Mouse (Mus musculus) forebrain, embryonic 15.5 days (tissue): ENCODE data around the gene Hp. TPM values are rescaled to one million over a fixed set of nuclear protein-coding genes. Genes with fewer than 3 reads are reported as not detected.

Experiments
- ATAC-seq: fragments of 200-750 bp; cut with Nextera tagmentation; replicated peaks from 2 replicates; pipeline ENCODE4 v1.8.0; 2017; ENCODE audit warnings: mild to moderate bottlenecking, moderate TSS enrichment, moderate library complexity
- H3K27ac ChIP-seq: fragments of 300-500 bp; sonication (generic); replicated peaks from 2 replicates; pipeline ENCODE4 v1.5.1; 2015; ENCODE audit warnings: mild to moderate bottlenecking, inconsistent platforms
- H3K27me3 ChIP-seq: fragments of 300-500 bp; sonication (generic); 2 replicates; pipeline ENCODE4 v1.6.1; 2015; ENCODE audit warnings: inconsistent platforms
- H3K36me3 ChIP-seq: fragments of 300-500 bp; sonication (generic); 2 replicates; pipeline ENCODE4 v1.6.1; 2015; ENCODE audit warnings: mild to moderate bottlenecking, inconsistent platforms
- H3K4me1 ChIP-seq: fragments of 300-500 bp; sonication (generic); 2 replicates; pipeline ENCODE4 v1.6.1; 2015; ENCODE audit warnings: inconsistent platforms
- H3K4me2 ChIP-seq: fragments of 300-500 bp; sonication (generic); replicated peaks from 2 replicates; pipeline ENCODE4 v1.6.1; 2015; ENCODE audit warnings: mild to moderate bottlenecking, inconsistent platforms
- H3K4me3 ChIP-seq: fragments of 300-500 bp; sonication (generic); 2 replicates; pipeline ENCODE4 v1.5.1; 2015; ENCODE audit warnings: mild to moderate bottlenecking, inconsistent platforms
- H3K9ac ChIP-seq: fragments of 300-500 bp; sonication (generic); replicated peaks from 2 replicates; pipeline ENCODE4 v1.6.1; 2015; ENCODE audit warnings: mild to moderate bottlenecking, inconsistent platforms
- H3K9me3 ChIP-seq: fragments of 300-500 bp; sonication (generic); 2 replicates; pipeline ENCODE4 v1.6.1; 2016; ENCODE audit warnings: inconsistent platforms
- WGBS: fragments of 180-500 bp; shearing (Covaris S2); methylation state at CpG from one replicate; pipeline ENCODE4 v1.1.7; 2015; ENCODE audit warnings: mixed read lengths; 5-methylcytosine and 5-hydroxymethylcytosine counted together
- polyA plus RNA-seq: library from polyadenylated mRNA; unstranded; fragments of >200 nt; fragmentation: Nextera tagmentation; extraction: Ambion mirVana; gene quantifications from 2 replicates; pipeline ENCODE4 v1.2.1, GENCODE M21; 2015

The Hp gene
- 0.14 and 0.23 TPM in 2 replicates for polyA plus RNA-seq

DNA sequence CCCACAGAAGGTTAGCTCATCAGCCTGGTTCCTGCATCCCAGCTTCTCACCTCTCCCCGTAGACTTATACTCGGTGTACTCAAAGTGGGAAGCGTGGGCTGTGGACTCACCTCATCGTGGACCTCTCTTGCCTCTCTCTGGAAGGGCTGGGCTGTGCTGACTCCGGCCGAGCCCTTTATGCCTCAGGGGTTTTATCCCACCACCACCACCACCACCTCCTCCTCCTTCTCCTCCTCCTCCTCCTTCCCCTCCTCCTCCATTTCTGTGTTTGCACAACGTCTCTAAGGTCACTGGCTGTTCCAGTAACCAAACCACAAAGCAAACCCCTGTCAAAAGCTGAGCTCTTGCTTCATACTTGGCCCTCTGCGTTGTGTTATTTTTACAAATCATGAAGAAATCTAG, at the start of gene Hp:
TSS of gene Hp (minus strand) at position 273 of the 402 bp plus-strand sequence.
- H3K27me3 ChIP-seq: no peaks in the 10 kb centered on the region
- WGBS: 77% methylated on average over 8 of the region's 8 CpGs
- no peak for ATAC-seq
- no peak within 1 kb of the TSS for H3K27ac ChIP-seq
- no peaks in the 10 kb centered on the region for H3K4me1 ChIP-seq
- no peak within 1 kb of the TSS for H3K4me2 ChIP-seq
- no peaks in the 10 kb centered on the region for H3K36me3 ChIP-seq
- H3K4me3 ChIP-seq: no peak within 1 kb of the TSS
- H3K9me3 ChIP-seq: no peaks in the 10 kb centered on the region
- no peak within 1 kb of the TSS for H3K9ac ChIP-seq

DNA sequence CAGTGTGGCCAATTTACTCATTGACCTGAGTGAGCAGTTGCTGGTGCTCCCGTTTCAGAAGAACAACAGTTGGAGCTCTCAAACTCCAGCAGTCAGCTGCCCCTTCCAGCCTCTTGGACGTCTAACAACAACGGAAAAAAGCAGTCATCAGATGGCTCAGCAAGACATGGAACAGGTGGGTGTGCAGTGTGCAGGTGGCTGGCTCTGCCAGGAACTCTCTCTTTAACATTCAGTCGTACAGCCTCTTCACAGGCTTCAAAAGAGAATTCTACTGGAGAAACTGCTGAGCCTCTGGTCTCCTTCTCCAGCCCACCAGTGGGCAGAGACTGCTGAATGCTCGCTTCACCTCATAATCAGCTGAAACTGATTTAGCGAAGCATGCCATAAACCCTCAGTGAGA, 49.7 kb upstream of the Hp start:
- Histone ChIP-seq H3K9me3 (no peaks in the 10 kb centered on the region), H3K36me3 (no peaks in the 10 kb centered on the region), H3K4me3 (no peak overlapping the region), H3K9ac (no peak overlapping the region), H3K27me3 (no peaks in the 10 kb centered on the region), H3K27ac (no peak overlapping the region), H3K4me2 (no peak overlapping the region), H3K4me1 (no peaks in the 10 kb centered on the region)
- WGBS: 73% methylated on average over 6 of the region's 6 CpGs
- no peak for ATAC-seq

DNA sequence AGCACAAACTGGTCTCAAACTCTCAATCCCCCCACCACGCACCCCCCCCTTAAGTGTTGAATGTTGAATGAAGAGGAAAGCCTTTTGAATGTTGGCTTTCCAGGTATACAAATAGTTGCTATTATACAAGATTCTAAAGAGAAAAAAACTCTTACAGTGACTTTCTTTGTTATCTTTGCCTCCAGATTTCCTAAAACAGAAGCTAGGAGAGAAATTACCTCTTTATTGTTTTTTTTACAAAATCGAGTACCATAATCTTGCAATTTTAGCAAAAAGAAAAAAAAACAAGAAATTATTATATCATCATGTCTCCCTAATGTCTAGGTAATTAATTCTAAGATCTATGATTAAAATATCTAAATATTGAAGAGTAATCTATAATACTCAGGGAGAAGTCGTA, 36.6 kb upstream of the Hp start:
- 82% methylated on average over 3 of the region's 3 CpGs for WGBS
- Histone ChIP-seq H3K4me1 (no peaks in the 10 kb centered on the region), H3K9me3 (no peaks in the 10 kb centered on the region), H3K9ac (no peak overlapping the region), H3K27ac (no peak overlapping the region), H3K4me2 (no peak overlapping the region), H3K4me3 (no peak overlapping the region), H3K36me3 (no peaks in the 10 kb centered on the region), H3K27me3 (no peaks in the 10 kb centered on the region)
- ATAC-seq: no peak

DNA sequence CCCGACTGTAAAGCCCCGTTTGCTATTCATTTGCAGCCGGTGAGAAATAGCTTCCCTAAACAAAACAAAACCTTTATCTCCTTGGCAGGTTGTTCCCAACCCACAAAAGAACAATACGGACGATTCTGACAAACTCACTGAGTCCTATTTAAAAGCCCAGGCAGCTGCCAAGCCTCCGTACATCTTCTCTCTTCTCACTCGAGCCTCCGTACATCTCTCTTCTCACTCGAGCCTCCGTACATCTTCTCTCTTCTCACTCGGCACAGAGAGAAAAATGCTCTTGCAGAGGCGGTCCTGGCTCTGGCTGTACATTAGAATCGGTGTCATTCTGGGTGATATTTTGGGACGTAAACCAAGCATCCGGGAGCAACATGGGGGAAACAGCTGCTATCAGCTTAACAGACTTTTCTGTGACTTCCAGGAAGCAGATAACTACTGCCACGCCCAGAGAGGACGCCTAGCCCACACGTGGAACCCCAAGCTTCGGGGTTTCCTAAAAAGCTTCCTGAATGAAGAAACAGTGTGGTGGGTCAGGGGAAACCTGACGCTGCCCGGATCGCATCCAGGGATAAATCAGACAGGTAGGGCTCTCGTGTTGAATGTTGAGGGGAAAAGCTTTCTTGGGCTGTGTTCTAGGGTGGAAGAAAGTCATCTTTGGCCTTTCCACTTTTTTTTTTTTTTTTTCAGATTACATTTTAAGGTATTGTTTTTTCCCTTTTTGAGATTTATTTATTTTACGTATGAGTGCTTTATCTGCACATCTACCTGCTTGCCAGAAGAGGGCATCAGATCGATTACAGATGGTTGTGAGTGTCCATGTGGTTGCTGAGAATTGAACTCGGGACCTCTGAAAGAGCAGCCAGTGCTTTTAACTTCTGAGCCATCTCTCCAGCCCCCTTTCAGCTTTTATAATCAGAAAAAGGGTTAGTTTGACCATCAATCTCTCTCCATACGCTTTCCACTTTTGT, 35.6 kb upstream of the Hp start, which contains the start of gene Pkd1l3:
TSS of gene Pkd1l3 (plus strand) at position 275 of the 968 bp plus-strand sequence.
- Histone ChIP-seq H3K9me3 (no peaks in the 10 kb centered on the region), H3K4me1 (peaks cover 2% of the 10 kb centered on the region; the same call in 1 of the 2 replicates), H3K9ac (no peak within 1 kb of the TSS), H3K27ac (no peak within 1 kb of the TSS), H3K4me2 (no peak within 1 kb of the TSS), H3K27me3 (no peaks in the 10 kb centered on the region), H3K36me3 (no peaks in the 10 kb centered on the region), H3K4me3 (no peak within 1 kb of the TSS)
- ATAC-seq: no peak
- 61% methylated on average over 27 of the region's 27 CpGs for WGBS

DNA sequence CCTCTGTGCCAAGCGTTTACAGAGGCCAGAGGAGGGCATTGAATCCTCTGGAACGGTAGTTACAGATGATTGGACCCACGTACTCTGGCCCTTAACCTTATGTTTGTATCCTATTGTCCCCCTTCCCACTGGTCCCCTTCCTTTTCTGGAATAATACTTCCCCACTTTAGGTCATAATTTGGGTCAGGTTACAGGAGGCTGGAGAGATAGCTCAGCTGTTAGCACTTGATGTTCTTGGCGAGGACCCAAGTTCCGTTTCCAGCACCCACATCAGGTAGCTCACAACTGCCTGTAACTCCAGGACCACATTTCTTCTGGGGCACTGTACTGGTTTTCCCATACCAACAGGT, 30.2 kb upstream of the Hp start:
- peak overlapping the region; percentile 71 for H3K4me2 ChIP-seq
- peaks cover 2% of the 10 kb centered on the region; the same call in 1 of the 2 replicates for H3K36me3 ChIP-seq
- peak overlapping the region; percentile 99 for H3K27ac ChIP-seq
- 20% methylated on average over 5 of the region's 5 CpGs for WGBS
- no peak for ATAC-seq
- peak overlapping the region; percentile 61 for H3K4me3 ChIP-seq
- H3K27me3 ChIP-seq: no peaks in the 10 kb centered on the region
- peak overlapping the region; percentile 87 for H3K9ac ChIP-seq
- H3K4me1 ChIP-seq: peaks cover 17% of the 10 kb centered on the region
- no peaks in the 10 kb centered on the region for H3K9me3 ChIP-seq

DNA sequence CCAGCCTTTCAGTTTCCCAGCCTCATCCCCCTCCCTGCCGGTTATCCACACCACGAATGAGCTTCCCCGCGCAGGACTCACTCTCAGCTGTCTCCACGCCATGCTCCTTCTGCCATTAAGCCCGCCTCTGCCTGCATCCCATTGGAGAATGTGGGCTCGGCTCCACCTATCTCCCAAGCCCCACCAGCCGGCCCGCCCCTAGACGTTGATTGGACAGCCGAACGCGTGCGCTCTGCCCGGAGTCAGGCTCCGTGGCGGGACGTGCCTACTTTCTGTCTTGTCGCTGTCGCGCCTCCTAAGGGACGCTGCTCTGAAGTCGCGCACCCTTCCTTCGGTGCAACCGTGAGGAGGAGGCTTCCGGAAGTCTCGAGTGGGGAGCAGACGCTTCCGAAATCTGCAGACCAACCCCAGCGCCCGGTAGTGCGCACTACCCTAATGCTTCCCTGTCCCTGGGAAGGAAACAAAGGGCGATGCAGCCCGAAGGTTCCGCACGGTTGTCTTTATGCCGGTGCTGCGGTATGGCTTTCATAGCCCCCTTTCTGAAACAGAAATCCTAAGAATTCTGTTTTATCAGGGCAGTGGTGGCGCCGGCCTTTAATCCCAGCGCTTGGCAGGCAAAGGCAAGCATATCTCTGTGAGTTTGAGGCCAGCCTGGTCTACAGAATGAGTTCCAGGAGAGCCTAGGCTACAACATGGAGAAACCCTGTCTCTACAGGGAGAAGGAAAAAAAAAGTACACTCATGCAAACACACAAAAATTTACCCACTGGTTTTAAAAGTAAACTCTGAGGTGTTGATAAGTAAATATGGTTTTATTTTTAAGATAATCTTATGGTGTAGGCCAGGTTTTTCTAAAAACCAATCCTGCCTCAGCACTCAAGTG, 29.5 kb upstream of the Hp start, which contains the start of gene Dhodh:
TSS of gene Dhodh (minus strand) at position 403 of the 882 bp plus-strand sequence.
- Histone ChIP-seq H3K9ac (peak within 1 kb of the TSS; percentile 87), H3K9me3 (no peaks in the 10 kb centered on the region), H3K4me2 (peak within 1 kb of the TSS; percentile 71), H3K36me3 (peaks cover 6% of the 10 kb centered on the region), H3K27ac (peak within 1 kb of the TSS; percentile 99), H3K27me3 (no peaks in the 10 kb centered on the region), H3K4me1 (peaks cover 17% of the 10 kb centered on the region), H3K4me3 (peak within 1 kb of the TSS; percentile 61)
- ATAC-seq: peak; percentile 99
- under 1% methylated on average over 42 of the region's 42 CpGs for WGBS

DNA sequence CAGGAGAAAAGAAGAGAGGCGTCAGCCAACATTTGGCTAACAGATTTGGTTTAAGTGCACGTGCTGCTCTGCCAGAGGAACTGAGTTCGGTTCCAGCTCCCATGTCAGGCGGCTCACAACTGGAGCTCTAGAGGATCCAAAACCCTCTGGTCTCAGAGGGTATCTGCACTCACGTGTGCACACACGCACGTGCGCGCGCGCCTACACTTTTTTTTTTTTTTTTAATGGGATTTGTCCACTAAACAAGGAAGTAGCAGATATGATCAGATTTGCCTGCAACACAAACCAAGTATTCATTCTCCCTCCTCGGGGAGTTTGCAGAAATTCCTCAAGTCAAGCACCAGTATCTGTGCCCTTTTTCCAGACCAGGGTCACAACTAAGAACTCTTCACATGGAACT, 28.7 kb upstream of the Hp start:
- Histone ChIP-seq H3K4me2 (peak overlapping the region; percentile 71), H3K36me3 (peaks cover 13% of the 10 kb centered on the region), H3K4me1 (peaks cover 17% of the 10 kb centered on the region), H3K27ac (peak overlapping the region; percentile 99), H3K27me3 (no peaks in the 10 kb centered on the region), H3K9ac (peak overlapping the region; percentile 87), H3K9me3 (no peaks in the 10 kb centered on the region), H3K4me3 (peak overlapping the region; percentile 61)
- ATAC-seq: no peak
- WGBS: 11% methylated on average over 12 of the region's 12 CpGs

DNA sequence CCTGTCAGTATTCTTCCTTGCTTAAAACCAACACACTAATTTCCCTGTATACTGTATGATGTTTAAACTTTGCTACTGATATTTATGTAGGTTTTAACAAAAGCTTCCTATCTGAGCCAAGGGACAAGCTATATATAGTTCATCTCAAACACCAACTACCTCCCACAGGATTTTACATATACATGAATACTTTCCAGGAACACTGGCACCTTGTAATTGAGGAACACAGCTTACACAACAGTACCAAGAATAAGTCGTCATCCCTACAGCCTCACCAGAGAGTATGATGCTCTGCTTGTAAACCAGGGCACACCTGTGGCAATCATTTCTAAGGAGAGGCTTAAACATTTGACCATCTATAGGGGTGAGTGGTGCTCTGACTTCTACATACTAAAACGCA, 27.8 kb upstream of the Hp start:
- Histone ChIP-seq H3K36me3 (peaks cover 16% of the 10 kb centered on the region), H3K9me3 (no peaks in the 10 kb centered on the region), H3K9ac (no peak overlapping the region), H3K27ac (no peak overlapping the region), H3K4me1 (peaks cover 17% of the 10 kb centered on the region), H3K27me3 (no peaks in the 10 kb centered on the region), H3K4me2 (no peak overlapping the region), H3K4me3 (no peak overlapping the region)
- WGBS: 88% methylated on average over 2 of the region's 2 CpGs
- ATAC-seq: no peak

DNA sequence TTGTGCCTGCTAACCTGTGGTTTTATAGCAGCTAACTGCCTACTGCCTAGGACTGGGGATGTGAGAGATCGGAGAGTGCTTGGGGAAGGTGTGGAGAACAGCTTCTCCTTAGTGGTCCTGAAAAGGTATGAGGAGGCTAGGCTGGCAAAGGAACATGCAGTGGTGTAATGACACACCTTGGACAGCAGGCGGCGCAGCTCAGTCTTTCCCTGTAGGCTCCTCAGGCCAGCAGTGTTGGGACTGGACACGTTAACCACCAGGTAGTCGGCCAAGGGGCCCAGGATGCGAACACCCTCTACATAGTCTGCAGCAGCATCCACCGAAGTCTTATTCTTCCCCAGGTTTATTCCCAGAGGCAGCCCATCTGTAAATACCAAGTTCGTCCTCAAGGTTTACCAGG, 16.9 kb upstream of the Hp start:
- no peak overlapping the region for H3K4me3 ChIP-seq
- no peak overlapping the region for H3K4me2 ChIP-seq
- no peak overlapping the region for H3K27ac ChIP-seq
- peaks cover 10% of the 10 kb centered on the region; the same call in 1 of the 2 replicates for H3K36me3 ChIP-seq
- H3K27me3 ChIP-seq: no peaks in the 10 kb centered on the region
- no peaks in the 10 kb centered on the region for H3K9me3 ChIP-seq
- H3K4me1 ChIP-seq: no peaks in the 10 kb centered on the region
- no peak for ATAC-seq
- no peak overlapping the region for H3K9ac ChIP-seq
- WGBS: 47% methylated on average over 8 of the region's 8 CpGs

DNA sequence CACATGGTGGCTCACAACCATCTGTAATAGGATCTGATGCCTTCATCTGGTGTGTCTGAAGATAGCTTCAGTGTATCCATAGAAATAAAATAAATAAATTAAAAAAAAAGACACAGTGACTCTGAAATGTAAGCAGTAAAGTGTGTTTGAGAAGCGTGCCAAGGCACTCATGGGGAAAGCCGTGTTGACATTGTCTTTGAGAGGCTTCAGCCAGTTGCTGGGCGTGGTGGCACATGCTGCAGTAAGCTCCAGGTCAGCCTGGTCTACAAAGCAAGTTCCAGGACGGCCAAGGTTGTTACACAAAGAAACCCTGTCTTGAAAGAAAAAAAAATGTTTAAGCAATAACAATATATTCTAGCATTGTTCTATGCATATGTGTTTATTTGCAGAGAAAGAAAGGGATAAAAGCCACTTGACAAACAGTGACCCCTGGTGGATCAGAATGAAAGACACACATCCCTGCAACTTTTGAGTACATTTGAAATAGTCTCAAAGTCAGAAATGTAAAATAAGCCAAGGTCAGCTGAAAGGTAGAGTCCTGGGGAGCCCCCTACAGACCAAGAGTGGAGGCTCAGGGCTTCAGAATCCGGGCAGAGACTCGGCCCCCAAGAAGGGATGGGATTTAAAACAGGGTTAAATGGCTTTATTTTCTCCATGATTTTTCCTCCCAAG, 14.3 kb upstream of the Hp start:
- Histone ChIP-seq H3K4me2 (no peak overlapping the region), H3K27me3 (no peaks in the 10 kb centered on the region), H3K36me3 (peaks cover 7% of the 10 kb centered on the region; the same call in 1 of the 2 replicates), H3K4me3 (no peak overlapping the region), H3K4me1 (no peaks in the 10 kb centered on the region), H3K27ac (no peak overlapping the region), H3K9ac (no peak overlapping the region), H3K9me3 (no peaks in the 10 kb centered on the region)
- 83% methylated on average over 6 of the region's 6 CpGs for WGBS
- ATAC-seq: no peak

DNA sequence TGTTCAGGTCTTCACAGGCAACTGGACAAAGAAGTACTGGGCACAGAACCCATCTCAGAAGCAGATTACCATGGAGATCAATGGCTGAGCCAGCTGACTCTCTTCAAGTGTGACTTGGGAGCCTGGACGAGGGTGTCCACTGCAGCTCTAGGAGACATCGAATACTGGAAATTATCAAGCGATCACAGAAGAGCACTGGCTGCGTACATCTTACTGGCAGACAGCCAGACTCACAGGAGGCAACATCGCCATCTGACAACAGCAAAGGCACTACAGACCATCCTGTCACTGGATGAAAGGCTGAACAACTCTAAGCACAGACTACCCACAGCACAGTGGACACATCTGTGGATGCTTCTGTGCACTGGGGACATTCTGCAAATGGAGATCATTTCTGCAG, 13.2 kb upstream of the Hp start:
- ATAC-seq: no peak
- Histone ChIP-seq H3K27ac (no peak overlapping the region), H3K9ac (no peak overlapping the region), H3K4me3 (no peak overlapping the region), H3K4me1 (no peaks in the 10 kb centered on the region), H3K36me3 (peaks cover 6% of the 10 kb centered on the region; the same call in 1 of the 2 replicates), H3K4me2 (no peak overlapping the region), H3K9me3 (no peaks in the 10 kb centered on the region), H3K27me3 (no peaks in the 10 kb centered on the region)
- 81% methylated on average over 5 of the region's 5 CpGs for WGBS
